Mouse (Mus musculus) lung, postnatal 4 days (tissue): ENCODE measurements around the gene Sf1.

Experiments
- DNase-seq, 2 experiments: peaks; one replicate each; pipeline ENCODE4 v3.0.0; 2021

Gene Sf1

DNA sequence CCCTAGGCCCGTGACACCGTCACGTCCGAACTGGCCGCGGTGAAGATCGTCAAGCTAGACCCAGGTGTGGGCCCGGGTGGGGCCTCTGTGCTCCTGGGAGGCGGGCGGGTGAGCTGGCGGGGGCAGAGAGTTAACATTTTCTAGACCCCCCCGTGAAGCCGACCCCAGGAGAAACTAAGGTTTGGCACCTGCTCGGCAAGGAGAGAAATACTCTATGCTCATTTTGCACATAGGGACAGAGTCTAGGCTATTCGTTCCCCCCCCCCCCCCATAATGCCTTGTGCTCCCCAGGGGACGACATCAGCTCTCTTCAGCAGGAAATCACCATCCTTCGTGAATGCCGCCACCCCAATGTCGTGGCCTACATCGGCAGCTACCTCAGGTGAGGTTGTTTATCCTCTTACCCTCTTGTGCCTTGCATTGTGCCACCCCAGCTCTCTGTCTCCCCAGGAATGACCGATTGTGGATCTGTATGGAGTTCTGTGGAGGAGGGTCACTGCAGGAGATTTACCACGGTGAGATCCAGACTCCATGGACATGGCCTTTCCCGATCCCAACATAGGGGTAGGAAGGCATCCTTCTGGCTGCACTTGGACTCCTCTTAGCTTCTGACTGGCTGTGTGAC, 21.9 kb upstream of the Sf1 start:
- DNase-seq = peak in 1 of 2 experiments; percentile 20

DNA sequence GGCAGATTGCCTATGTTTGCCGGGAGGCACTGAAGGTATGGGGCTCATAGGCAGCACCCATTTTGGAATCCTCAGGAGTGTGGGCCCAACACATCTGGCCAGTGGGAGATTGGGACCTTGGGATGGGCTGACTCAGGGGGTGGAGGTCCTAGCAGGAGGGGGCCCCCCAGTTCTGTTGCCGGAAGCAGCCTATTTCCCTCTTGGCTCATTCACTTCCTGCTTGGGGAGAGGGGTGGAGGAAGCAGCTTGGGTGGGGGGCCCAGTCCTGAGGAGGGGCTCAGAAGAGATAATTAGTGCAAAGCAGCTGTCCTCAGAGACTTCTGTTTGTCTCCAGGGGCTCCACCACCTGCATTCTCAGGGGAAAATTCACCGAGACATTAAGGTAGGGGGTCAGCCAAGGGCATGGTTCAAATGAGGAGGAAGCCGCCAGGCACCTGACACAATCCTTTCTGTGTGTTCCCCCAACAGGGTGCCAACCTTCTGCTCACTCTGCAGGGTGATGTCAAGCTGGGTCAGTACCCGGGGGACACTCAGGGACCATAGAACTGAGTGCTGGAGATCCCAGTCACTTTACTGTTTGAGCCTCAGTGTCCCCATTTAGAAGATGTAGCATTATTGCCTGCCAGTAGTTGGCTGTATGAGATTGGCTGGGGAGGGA, 21.1 kb upstream of the Sf1 start:
- DNase-seq = peak; percentile 29 to 58

DNA sequence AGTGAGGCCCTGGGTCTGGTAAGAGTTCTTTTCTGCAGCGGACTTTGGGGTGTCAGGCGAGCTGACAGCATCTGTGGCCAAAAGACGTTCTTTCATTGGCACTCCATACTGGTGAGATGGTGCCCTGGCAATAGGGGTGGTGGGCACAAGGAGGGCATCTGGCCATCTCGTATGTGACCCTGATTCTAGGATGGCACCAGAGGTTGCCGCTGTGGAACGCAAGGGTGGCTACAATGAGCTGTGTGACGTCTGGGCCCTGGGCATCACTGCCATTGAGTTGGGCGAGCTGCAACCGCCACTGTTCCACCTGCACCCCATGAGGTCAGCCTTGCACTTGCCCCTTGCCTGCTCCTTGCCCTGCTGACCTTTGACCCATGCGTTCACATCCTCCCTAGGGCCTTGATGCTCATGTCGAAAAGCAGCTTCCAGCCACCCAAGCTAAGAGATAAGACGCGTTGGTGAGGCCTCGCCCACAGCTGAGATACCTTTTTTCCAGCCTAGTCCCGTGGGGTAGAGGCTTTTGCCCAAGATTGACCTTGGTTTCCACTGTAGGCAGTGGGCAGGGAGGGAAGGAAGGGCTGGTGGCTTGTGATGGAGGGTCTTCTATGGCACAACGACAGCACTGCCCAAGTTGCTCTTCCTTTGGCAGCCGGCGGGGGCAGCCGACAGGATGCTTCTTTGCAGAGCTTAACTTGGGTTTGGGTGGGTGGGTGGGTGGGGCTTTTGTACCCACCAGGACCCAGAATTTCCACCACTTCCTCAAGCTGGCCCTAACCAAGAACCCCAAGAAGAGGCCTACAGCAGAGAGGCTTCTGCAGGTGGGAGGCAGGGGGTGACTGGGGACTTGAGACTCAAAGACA, 20.2 kb upstream of the Sf1 start:
- peak in 1 of 2 experiments; percentile 30 for DNase-seq

DNA sequence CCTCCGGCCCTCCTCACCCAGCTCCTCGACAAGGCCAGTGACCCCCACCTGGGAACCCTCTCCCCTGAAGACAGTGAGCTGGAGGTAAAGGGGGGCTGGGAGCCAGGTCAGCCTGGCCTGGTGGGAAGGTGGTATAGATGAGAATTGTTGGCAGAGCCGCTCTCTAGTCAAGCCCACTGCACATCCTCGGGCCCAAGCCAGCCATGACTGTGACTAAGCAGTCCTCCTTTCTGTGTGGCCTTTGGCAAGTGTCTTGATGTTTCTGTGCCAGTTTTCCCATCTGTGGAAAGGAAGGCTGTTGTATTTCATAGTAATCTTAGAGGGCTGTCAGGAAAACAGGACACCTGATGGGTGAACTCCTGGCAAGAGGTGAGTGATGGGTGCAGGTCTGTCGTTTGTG, 19.5 kb upstream of the Sf1 start:
- DNase-seq = no peak

DNA sequence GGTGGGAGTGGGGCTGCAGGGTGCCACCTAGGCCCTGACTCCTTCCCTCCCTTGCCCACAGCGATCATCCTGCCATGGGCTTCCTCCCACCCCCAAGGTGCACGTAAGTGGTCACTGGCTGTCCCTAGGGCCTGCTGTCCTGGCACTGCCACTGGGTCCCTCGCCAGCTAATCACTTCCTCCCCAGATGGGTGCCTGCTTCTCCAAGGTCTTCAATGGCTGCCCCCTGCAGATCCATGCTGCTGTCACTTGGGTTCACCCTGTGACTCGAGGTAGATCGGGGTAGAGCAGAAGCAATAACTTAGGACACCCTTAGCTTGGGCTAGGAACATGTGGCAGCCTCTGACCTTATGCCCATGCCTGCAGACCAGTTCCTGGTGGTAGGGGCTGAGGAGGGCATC, 17.5 kb upstream of the Sf1 start:
- no peak for DNase-seq

DNA sequence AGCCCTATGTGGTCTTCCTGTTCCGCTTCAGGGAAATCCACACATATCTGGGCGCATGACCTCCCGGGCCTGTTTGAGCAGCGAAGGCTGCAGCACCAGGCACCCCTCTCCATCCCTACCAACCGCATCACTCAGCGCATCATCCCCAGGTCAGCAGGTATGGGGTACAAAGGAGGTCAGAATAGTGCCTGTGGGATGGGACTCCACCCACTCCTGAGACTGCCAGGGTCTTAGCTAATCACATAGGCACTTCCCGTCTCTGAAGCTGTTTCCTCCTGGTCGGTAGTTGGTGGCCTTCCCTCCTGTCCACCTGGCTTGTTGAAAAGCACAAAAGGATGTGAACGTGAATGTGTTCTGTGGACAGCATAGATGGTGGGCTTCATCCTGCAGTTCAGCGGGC, 16.8 kb upstream of the Sf1 start:
- DNase-seq = peak in 1 of 2 experiments; percentile 29

DNA sequence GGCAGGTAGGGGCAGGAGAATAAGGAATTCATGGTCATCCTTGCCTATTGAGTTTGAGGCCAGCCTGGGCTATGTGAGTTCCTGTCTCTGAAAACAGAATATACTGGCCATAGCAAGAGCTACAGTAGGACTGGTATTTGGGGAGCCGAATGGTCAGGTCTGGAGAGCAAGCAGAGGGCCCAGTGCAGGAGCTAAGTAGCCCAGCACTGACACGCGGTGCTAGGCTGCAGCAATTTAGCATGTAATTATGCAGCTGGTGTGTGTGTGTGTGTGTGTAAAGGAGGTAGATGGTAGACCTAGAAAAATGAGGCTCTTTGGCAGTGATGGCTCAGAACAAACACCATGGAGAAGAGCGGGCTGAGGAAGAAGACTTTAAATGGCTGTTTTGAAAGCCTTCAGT, 15.9 kb upstream of the Sf1 start:
- no peak for DNase-seq

DNA sequence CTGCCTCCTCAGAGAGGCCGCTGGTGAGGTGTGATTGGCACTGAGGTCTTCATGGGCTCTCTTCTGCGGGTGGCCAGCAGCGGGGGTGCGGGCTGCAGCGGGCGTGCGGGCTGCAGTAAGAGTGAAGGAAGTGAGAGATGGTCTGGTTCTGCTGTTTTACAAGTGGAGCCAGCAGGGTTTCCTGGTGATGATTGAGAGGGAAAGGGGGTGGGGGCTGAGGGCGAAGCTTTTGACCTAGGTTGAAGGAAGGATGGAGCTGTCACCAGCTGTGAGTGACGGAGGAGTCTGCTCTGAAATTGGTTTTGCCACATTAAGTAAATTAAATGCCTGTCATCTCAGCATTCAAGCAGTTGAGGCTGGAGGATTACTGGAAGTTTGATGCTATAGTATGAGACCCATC, 14.8 kb upstream of the Sf1 start:
- no peak for DNase-seq

DNA sequence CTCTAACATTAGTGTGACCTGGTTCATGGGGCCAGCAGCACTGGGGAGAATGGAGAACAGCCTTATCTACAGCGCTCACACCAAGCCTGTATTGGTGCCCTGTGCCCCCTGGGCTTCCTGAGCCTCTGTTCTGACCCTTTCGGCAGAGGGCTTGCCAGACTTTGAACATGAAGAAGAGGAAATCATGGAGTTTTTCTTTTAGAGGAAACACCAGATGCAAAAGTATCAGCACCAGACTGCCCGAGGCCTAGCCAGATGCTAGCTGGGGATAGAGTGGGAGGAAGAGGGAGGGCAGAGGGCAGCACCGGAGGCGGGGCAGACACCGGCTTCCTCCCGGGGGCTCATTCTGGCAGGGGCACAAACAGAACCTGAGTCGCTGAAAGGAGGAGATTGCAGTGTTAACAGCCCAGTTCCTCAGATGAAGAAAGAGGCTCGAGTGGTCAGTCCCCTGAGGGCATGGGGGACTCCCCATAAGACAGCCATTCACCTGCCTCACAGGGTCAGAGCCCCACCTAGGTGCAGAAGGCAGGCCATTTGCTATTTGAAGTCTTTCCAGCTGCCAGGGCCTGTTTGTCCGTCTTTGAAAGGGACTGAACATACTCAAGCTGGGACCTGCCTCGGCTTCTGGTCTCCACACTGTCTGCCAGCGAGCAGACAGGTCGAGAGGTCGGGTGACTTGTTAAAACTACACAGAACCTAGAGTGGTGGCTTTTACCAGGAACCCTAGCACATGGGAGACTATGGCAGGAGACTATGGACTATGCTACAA, 14.1 kb upstream of the Sf1 start:
- peak; percentile 54 to 65 for DNase-seq

DNA sequence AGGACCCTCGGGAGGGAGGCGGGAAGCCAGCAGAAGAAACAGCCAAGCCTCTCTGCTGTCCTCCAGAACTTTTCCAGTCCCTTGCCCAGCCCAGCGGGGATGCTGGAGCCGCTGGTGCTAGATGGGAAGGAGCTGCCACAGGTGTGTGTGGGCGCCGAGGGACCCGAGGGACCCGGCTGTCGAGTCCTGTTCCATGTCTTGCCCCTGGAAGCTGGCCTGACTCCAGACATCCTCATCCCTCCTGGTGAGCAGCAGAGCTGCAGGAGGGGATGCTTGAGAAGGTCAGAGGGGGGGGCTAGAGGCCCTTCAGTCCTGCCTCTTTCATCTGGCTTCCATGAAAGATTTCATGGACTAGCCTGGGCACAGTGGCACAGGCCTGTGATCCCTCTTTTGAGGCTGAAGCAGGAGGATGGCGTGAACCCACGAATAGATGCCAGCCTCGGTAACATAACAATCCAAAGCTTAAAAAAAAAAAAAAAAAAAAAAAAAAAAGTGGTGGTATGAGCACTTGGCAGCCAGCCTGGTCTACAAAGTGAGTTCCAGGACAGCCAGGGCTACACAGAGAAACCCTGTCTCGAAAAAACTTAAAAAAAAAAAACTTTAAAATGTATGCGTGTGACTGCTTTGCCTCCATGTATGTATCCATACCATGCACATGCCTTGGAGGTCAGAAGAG, 11.9 kb upstream of the Sf1 start:
- peak in 1 of 2 experiments; percentile 21 for DNase-seq

DNA sequence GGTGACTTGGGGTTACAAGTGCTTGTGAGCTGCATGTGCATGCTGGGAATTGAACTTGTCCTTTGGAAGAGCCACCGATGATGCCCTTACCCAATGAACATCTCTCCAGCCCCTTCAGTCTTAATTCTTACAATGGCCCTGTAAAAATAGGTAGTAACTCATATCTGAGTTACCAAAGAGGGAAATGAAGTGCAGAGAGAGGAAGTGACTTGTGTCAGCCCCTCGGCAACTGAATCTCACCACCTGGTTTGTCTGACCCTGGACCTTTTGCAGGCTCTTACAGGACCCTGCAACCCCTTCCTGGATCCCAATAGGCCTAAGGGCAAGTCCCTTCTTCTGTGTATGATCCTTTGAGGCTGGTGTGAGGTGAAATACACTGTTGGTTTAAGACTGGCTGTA, 11.4 kb upstream of the Sf1 start:
- no peak for DNase-seq

DNA sequence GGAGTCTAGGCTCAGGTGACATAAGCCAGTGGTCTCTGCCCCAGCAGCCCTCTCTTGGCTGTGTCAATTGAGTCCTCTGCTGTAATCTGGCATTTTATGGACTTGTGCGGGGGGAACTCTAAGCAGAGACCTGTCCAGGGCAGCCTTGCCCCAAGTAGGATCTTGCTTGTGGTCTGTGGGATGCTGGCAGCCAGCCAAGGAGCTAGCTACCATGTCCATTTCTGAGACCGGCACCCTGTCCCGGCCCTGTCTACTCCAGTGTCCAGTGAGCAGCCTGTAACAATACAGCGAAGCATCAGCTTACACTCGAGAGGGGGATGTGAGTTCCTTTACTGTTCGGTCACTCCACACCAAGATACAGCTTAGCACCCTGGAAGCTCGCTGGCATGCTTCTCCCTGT, 9.5 kb upstream of the Sf1 start:
- DNase-seq = peak in 1 of 2 experiments; percentile 20

DNA sequence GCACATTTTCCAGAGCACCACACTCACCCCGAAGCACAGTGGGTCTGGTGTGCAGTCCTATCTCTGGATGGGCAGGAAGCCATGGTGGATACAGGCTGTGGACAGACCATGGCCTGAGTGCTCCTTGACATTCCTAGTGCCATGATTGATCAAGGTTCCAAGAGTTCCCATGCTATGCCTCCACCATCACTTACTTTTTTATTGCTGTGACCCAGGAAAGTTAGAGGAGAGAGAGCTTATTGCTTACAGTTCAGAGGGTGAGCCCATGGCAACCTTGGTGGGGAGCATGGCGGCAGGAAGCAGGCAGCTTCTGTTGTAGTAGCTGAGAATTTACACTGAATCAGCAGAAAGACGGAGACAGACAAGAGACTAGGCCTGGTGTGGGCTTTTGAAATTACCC, 2.2 kb upstream of the Sf1 start:
- DNase-seq = peak in 1 of 2 experiments; percentile 16

DNA sequence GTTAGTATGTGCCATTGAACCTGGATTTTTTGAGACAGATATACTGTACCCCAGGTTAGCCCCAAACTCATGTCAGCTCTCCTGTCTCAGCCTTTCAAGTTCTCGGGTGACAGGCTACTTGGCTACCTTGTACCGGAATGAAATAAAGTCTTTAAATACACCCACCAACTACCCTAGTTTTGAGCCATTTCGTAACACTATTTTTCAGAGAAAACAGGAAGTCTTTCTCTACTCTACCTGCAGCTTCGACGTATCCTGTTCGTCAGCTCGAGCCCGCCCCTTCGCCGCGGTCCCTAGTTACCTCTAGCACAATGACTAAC, 439 bp upstream of the Sf1 start:
- DNase-seq = peak in 1 of 2 experiments; percentile 99

DNA sequence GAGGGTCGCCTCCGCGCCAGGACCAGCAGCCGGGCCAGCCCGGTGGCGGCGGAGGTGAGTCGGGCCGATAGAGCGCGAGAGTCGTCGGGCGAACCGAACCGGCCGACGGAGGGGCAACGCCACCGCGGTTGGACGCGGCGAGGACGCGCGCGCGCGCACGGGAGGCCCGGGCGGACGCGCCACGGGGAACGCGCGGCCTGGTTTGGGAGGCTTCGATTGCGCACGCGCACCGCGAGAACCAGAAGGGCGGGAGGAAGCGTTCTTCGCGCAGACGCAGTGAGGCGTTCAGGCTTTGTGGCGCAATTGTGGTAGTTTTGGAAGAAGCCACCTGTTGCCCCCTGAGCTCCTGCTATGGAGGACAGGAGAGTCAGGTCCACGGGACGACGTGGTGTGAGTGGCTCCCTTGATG, 831 bp downstream of the Sf1 start:
- DNase-seq = peak; percentile 94

DNA sequence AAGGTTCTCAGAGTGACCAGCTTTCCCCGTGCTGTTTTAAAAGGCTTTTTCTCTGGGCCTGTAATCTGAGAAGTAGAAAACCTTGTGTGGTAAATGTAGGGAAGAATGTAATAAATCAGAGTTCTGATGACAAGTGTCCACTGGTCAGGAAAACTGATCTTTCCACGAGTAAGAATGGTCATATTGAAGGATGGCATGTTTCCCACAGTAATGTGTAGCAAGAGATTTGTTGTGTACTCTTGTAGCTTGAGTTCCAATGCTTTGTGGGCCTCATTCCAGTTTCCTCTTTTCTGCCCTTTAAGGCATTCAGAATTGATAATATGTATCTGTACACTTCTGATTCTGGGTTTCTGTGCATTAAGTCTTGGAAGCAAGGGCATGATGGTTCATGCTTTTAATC, 1.4 kb downstream of the Sf1 start:
- no peak for DNase-seq

DNA sequence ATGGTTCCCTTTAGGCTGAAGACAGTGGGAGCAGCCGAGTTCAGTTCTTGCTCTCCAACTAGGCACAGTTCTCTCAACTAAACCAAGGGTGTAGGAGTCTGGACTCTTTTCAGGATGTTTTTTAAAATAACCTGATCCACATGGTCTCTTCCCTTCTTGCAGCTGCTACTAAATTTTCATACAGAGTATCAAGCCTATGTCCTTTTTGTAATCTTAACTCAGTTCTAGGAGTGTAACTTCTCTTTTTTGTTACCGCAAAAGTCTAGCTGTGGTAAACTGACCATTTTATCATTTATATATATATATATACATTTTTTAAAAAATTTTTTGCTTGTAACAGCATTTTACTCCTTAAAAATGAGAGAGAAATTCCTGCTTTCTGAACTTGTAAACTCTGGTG, 6.7 kb downstream of the Sf1 start:
- peak in 1 of 2 experiments; percentile 0 for DNase-seq

DNA sequence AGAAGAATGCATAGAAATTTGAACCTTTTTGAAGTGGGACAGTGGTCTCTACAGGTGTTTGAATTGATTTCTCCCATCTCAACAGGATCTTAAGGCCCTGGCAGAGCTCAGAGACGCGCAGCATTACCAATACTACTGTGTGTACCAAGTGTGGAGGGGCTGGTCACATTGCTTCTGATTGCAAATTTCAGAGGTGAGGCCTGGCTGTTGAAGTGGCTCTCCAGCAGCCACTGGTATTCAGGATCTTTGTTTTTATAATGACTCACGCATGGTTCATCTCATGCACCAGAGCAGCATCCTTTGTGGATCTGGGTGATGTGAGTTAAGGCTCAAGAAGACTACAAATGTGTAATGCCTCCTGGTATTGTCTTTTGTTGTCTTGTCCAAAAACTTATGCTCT, 8.9 kb downstream of the Sf1 start:
- DNase-seq = peak in 1 of 2 experiments; percentile 22

DNA sequence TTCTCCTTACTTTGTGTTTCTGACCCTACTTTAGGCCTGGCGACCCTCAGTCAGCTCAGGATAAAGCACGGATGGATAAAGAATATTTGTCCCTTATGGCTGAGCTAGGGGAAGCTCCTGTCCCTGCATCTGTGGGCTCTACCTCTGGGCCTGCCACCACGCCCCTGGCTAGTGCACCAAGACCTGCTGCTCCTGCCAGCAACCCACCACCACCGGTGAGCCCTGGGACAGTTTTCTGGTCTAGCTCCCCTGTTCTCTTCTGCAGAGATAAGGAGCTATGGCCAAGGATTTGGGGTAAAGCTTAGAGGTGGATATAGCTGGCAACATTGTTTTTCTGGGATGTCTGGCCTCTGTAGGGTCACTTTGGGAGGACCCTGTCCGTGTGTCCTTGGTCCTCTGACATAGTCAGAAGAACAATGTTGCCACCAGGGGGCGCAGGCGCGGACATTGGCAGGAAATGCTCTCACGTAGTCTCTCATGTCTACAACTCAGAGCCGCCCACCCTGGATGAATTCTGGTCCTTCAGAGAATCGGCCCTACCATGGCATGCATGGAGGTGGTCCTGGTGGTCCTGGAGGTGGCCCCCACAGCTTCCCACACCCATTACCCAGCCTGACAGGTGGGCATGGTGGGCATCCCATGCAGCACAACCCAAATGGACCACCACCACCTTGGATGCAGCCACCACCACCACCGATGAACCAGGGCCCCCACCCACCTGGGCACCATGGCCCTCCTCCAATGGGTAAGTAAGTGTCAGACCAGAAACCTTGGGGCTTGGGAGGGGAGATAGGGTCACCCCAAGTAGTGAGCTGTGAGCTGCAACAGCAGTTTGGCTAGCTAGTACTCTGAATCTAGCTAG, 10.3 kb downstream of the Sf1 start:
- DNase-seq = peak; percentile 82 to 87

DNA sequence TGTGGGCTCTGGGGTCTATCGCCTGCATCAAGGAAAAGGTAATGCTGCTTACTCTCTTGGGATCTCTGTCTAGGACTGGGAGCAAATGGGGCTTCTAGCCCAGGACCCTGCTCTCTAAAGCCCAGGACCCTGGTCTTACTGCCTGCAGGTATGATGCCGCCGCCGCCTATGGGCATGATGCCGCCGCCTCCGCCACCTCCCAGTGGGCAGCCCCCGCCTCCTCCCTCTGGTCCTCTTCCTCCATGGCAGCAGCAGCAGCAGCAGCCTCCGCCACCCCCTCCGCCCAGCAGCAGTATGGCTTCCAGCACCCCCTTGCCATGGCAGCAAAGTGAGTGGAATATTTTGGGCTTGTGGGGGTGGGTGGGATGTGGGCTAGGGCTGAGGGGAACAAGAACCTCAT, 11.1 kb downstream of the Sf1 start:
- peak in 1 of 2 experiments; percentile 24 for DNase-seq

DNA sequence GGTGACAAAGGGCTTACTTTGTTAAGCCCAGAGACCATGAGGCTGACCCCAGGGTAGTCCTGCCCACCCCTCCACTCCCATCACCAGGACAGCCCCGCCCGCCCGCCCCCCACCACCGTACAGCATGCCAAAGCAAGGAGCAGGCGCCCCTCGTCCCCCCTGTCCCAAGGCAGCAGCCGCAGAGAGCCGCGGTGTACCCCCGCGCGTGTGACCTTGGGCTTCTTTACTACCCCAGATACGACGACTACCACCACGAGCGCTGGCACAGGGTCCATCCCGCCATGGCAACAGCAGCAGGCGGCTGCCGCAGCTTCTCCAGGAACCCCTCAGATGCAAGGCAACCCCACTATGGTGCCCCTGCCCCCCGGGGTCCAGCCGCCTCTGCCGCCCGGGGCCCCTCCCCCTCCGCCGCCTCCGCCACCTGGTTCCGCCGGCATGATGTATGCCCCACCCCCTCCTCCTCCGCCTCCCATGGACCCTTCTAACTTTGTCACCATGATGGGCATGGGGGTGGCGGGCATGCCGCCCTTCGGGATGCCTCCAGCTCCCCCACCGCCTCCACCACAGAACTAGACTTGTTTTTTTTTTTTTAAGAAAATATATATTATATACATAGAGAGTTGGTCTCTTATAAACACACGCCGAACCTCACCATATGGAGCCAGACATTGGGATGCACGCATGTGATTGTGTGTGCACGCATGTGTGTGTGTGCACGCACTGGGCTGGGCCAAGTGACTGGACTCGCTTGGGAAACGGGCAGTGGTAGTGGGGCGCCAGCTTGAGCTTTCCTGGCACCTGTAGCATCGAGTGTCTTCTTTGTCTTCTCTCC, 12.1 kb downstream of the Sf1 start:
- DNase-seq = peak in 1 of 2 experiments; percentile 31
